Mouse (Mus musculus): ENCODE measurements at regions not wholly inside any gene's neighbourhood (a gene's known extent, or its start where the extent isn't known, plus 50 kb on each side); places are given as distances from the start of the nearest gene placed in this dataset.
A peak's percentile ranks its signal among the peaks of the same experiment; 100 is the strongest.

GRCm38 (mm10) chr6:106961320-106961719 is 161.4 kb upstream of the Crbn start:
- Histone ChIP-seq H3K9me3 (replicated peaks) (no peaks in the 10 kb centered on the region), H3K36me3 (no peaks in the 10 kb centered on the region), H3K27me3 (no peaks in the 10 kb centered on the region), H3K4me2 (replicated peaks) (no peak overlapping the region), H3K4me3 (replicated peaks) (no peak overlapping the region), H3K9ac (no peak overlapping the region), H3K4me1 (no peaks in the 10 kb centered on the region), H3K27ac (replicated peaks) (no peak overlapping the region)
- no peak for ATAC-seq (ENCODE audit: insufficient number of reproducible peaks, low FRiP score, low TSS enrichment, low read depth)
- WGBS = 83% methylated on average over 2 of the region's 2 CpGs

GRCm38 (mm10) chr6:106964337-106964736 is 164.5 kb upstream of the Crbn start:
- WGBS = 75% methylated on average over 1 of the region's 1 CpGs
- no peaks in the 10 kb centered on the region for H3K27me3 ChIP-seq
- H3K9ac ChIP-seq = no peak overlapping the region

GRCm38 (mm10) chr6:106975439-106975838 is 175.6 kb upstream of the Crbn start:
- Histone ChIP-seq H3K9me3 (replicated peaks) (no peaks in the 10 kb centered on the region), H3K9ac (no peak overlapping the region), H3K4me3 (replicated peaks) (no peak overlapping the region), H3K27ac (replicated peaks) (no peak overlapping the region), H3K4me1 (no peaks in the 10 kb centered on the region), H3K4me2 (replicated peaks) (no peak overlapping the region), H3K36me3 (no peaks in the 10 kb centered on the region), H3K27me3 (no peaks in the 10 kb centered on the region)
- ATAC-seq (ENCODE audit: insufficient number of reproducible peaks, low FRiP score, low TSS enrichment, low read depth) = no peak
- 31% methylated on average over 2 of the region's 2 CpGs for WGBS

More at GRCm38 (mm10) chr6:106964337-106964736, 164.5 kb upstream of the Crbn start:
- Histone ChIP-seq H3K9me3 (replicated peaks) (no peaks in the 10 kb centered on the region), H3K4me1 (no peaks in the 10 kb centered on the region), H3K27ac (replicated peaks) (no peak overlapping the region), H3K36me3 (no peaks in the 10 kb centered on the region), H3K4me3 (replicated peaks) (no peak overlapping the region), H3K4me2 (replicated peaks) (no peak overlapping the region)
- ATAC-seq (ENCODE audit: insufficient number of reproducible peaks, low FRiP score, low TSS enrichment, low read depth) = no peak

GRCm38 (mm10) chr6:106978721-106979120 is 178.8 kb upstream of the Crbn start:
- no peaks in the 10 kb centered on the region for H3K9me3 ChIP-seq (replicated peaks)
- H3K4me2 ChIP-seq (replicated peaks) = no peak overlapping the region
- no peak overlapping the region for H3K4me3 ChIP-seq (replicated peaks)
- H3K4me1 ChIP-seq = no peaks in the 10 kb centered on the region
- ATAC-seq (ENCODE audit: insufficient number of reproducible peaks, low FRiP score, low TSS enrichment, low read depth) = no peak
- no peaks in the 10 kb centered on the region for H3K27me3 ChIP-seq
- H3K9ac ChIP-seq = no peak overlapping the region
- H3K36me3 ChIP-seq = no peaks in the 10 kb centered on the region
- no peak overlapping the region for H3K27ac ChIP-seq (replicated peaks)

GRCm38 (mm10) chr6:106979755-106980154 is 179.9 kb upstream of the Crbn start:
- ATAC-seq (ENCODE audit: insufficient number of reproducible peaks, low FRiP score, low TSS enrichment, low read depth) = no peak
- Histone ChIP-seq H3K27me3 (no peaks in the 10 kb centered on the region), H3K4me1 (no peaks in the 10 kb centered on the region), H3K36me3 (no peaks in the 10 kb centered on the region), H3K4me3 (replicated peaks) (no peak overlapping the region), H3K27ac (replicated peaks) (no peak overlapping the region), H3K9ac (no peak overlapping the region), H3K4me2 (replicated peaks) (no peak overlapping the region), H3K9me3 (replicated peaks) (no peaks in the 10 kb centered on the region)
- 82% methylated on average over 3 of the region's 3 CpGs for WGBS

- no peaks in the 10 kb centered on the region for H3K4me1 ChIP-seq
- no peaks in the 10 kb centered on the region for H3K36me3 ChIP-seq
- no peaks in the 10 kb centered on the region for H3K9me3 ChIP-seq (replicated peaks)
- no peak overlapping the region for H3K4me3 ChIP-seq (replicated peaks)
- no peak overlapping the region for H3K4me2 ChIP-seq (replicated peaks)
- ATAC-seq (ENCODE audit: insufficient number of reproducible peaks, low FRiP score, low TSS enrichment, low read depth) = no peak
- 67% methylated on average over 4 of the region's 4 CpGs for WGBS
- H3K27me3 ChIP-seq = no peaks in the 10 kb centered on the region
- no peak overlapping the region for H3K9ac ChIP-seq
- no peak overlapping the region for H3K27ac ChIP-seq (replicated peaks)
Measured at GRCm38 (mm10) chr6:106980188-106980587, 180.3 kb upstream of the Crbn start.

- Histone ChIP-seq H3K9ac (no peak overlapping the region), H3K9me3 (replicated peaks) (no peaks in the 10 kb centered on the region), H3K27ac (replicated peaks) (no peak overlapping the region), H3K4me3 (replicated peaks) (no peak overlapping the region), H3K4me2 (replicated peaks) (no peak overlapping the region), H3K36me3 (no peaks in the 10 kb centered on the region), H3K4me1 (no peaks in the 10 kb centered on the region), H3K27me3 (no peaks in the 10 kb centered on the region)
- WGBS = 90% methylated on average over 1 of the region's 1 CpGs
- no peak for ATAC-seq (ENCODE audit: insufficient number of reproducible peaks, low FRiP score, low TSS enrichment, low read depth)
Measured at GRCm38 (mm10) chr6:106981232-106981631, 181.4 kb upstream of the Crbn start.

- H3K27me3 ChIP-seq = no peaks in the 10 kb centered on the region
- H3K36me3 ChIP-seq = no peaks in the 10 kb centered on the region
- no peak overlapping the region for H3K4me3 ChIP-seq (replicated peaks)
- no peak overlapping the region for H3K4me2 ChIP-seq (replicated peaks)
- no peaks in the 10 kb centered on the region for H3K9me3 ChIP-seq (replicated peaks)
- H3K4me1 ChIP-seq = no peaks in the 10 kb centered on the region
- H3K9ac ChIP-seq = no peak overlapping the region
- ATAC-seq (ENCODE audit: insufficient number of reproducible peaks, low FRiP score, low TSS enrichment, low read depth) = no peak
- WGBS = 33% methylated on average over 4 of the region's 4 CpGs
- H3K27ac ChIP-seq (replicated peaks) = no peak overlapping the region
Measured at GRCm38 (mm10) chr6:106985132-106985801, 185.4 kb upstream of the Crbn start.

GRCm38 (mm10) chr6:106991586-106991985 is 191.7 kb upstream of the Crbn start:
- H3K4me3 ChIP-seq (replicated peaks) = no peak overlapping the region
- ATAC-seq (ENCODE audit: insufficient number of reproducible peaks, low FRiP score, low TSS enrichment, low read depth) = no peak
- no peaks in the 10 kb centered on the region for H3K36me3 ChIP-seq
- H3K9me3 ChIP-seq (replicated peaks) = no peaks in the 10 kb centered on the region
- no peaks in the 10 kb centered on the region for H3K27me3 ChIP-seq
- H3K4me1 ChIP-seq = no peaks in the 10 kb centered on the region
- no peak overlapping the region for H3K9ac ChIP-seq
- no peak overlapping the region for H3K4me2 ChIP-seq (replicated peaks)
- WGBS = 70% methylated on average over 1 of the region's 1 CpGs
- no peak overlapping the region for H3K27ac ChIP-seq (replicated peaks)

- 73% methylated on average over 4 of the region's 4 CpGs for WGBS
- H3K4me1 ChIP-seq = no peaks in the 10 kb centered on the region
- H3K27me3 ChIP-seq = no peaks in the 10 kb centered on the region
- no peaks in the 10 kb centered on the region for H3K36me3 ChIP-seq
- no peak overlapping the region for H3K27ac ChIP-seq (replicated peaks)
- no peak overlapping the region for H3K9ac ChIP-seq
- H3K4me3 ChIP-seq (replicated peaks) = no peak overlapping the region
- ATAC-seq (ENCODE audit: insufficient number of reproducible peaks, low FRiP score, low TSS enrichment, low read depth) = no peak
- no peaks in the 10 kb centered on the region for H3K9me3 ChIP-seq (replicated peaks)
- no peak overlapping the region for H3K4me2 ChIP-seq (replicated peaks)
Measured at GRCm38 (mm10) chr6:107004406-107005120, 204.7 kb upstream of the Crbn start.

GRCm38 (mm10) chr6:107010785-107011184 is 210.9 kb upstream of the Crbn start:
- no peaks in the 10 kb centered on the region for H3K4me1 ChIP-seq
- H3K36me3 ChIP-seq = no peaks in the 10 kb centered on the region
- no peaks in the 10 kb centered on the region for H3K9me3 ChIP-seq (replicated peaks)
- WGBS = 44% methylated on average over 4 of the region's 4 CpGs
- H3K27me3 ChIP-seq = no peaks in the 10 kb centered on the region
- peak; percentile 54; the same call in 1 of the 2 replicates for ATAC-seq (ENCODE audit: insufficient number of reproducible peaks, low FRiP score, low TSS enrichment, low read depth)
- H3K4me2 ChIP-seq (replicated peaks) = no peak overlapping the region
- H3K27ac ChIP-seq (replicated peaks) = no peak overlapping the region
- H3K9ac ChIP-seq = no peak overlapping the region
- H3K4me3 ChIP-seq (replicated peaks) = no peak overlapping the region
